Mouse (Mus musculus) urinary bladder, postnatal 14 days (tissue): ENCODE measurements around the gene Rac1.
A peak's percentile ranks its signal among the peaks of the same experiment; 100 is the strongest.
"Not testable (repeated sequence)": the region's sequence is repeated elsewhere in the genome, so short reads cannot be mapped to it uniquely, and the experiment has no call there.

Source experiments
- DNase-seq: peaks from one replicate; pipeline ENCODE4 v3.0.0; 2021; ENCODE audit warnings: low spot score

Rac1 gene

GRCm38 (mm10) chr5:143525454-143526225, 2.2 kb downstream of the Rac1 start:
- DNase-seq: no peak

GRCm38 (mm10) chr5:143522882-143523281, 5.0 kb downstream of the Rac1 start:
- no peak for DNase-seq

- no peak for DNase-seq
These were observed 7.4 kb downstream of the Rac1 start for GRCm38 (mm10) chr5:143520415-143520814.

- DNase-seq: peak; percentile 44
These were observed 9.7 kb downstream of the Rac1 start for GRCm38 (mm10) chr5:143518045-143518591.

- DNase-seq: peak; percentile 43
These were observed 10.4 kb downstream of the Rac1 start for GRCm38 (mm10) chr5:143517436-143517835.

- no peak for DNase-seq
These were observed 10.8 kb downstream of the Rac1 start for GRCm38 (mm10) chr5:143517005-143517404.

GRCm38 (mm10) chr5:143514878-143515277, 13.0 kb downstream of the Rac1 start:
- DNase-seq: no peak

- no peak for DNase-seq
These were observed 15.5 kb downstream of the Rac1 start for GRCm38 (mm10) chr5:143512305-143512704.

GRCm38 (mm10) chr5:143511577-143511976, 16.3 kb downstream of the Rac1 start:
- no peak for DNase-seq

GRCm38 (mm10) chr5:143509737-143510136, 18.1 kb downstream of the Rac1 start:
- DNase-seq: no peak

GRCm38 (mm10) chr5:143509294-143509693, 18.5 kb downstream of the Rac1 start:
- DNase-seq: no peak

GRCm38 (mm10) chr5:143505545-143505944, 22.3 kb downstream of the Rac1 start:
- no peak for DNase-seq

GRCm38 (mm10) chr5:143505056-143505455, 22.8 kb downstream of the Rac1 start:
- no peak for DNase-seq

GRCm38 (mm10) chr5:143504453-143504852, 23.4 kb downstream of the Rac1 start:
- DNase-seq: no peak

GRCm38 (mm10) chr5:143503740-143504139, 24.1 kb downstream of the Rac1 start:
- DNase-seq: no peak

- no peak for DNase-seq
These were observed 24.8 kb downstream of the Rac1 start for GRCm38 (mm10) chr5:143502899-143503557.

- no peak for DNase-seq
These were observed 26.2 kb downstream of the Rac1 start for GRCm38 (mm10) chr5:143501649-143502048.

GRCm38 (mm10) chr5:143501140-143501539, 26.7 kb downstream of the Rac1 start:
- no peak for DNase-seq

- not testable (repeated sequence) for DNase-seq
These were observed 27.1 kb downstream of the Rac1 start for GRCm38 (mm10) chr5:143500711-143501110.

- no peak for DNase-seq
These were observed 28.1 kb downstream of the Rac1 start for GRCm38 (mm10) chr5:143499686-143500085.

GRCm38 (mm10) chr5:143499197-143499596, 28.6 kb downstream of the Rac1 start:
- no peak for DNase-seq

GRCm38 (mm10) chr5:143497451-143497850, 30.4 kb downstream of the Rac1 start:
- DNase-seq: no peak

GRCm38 (mm10) chr5:143495708-143496107, 32.1 kb downstream of the Rac1 start:
- no peak for DNase-seq
